Mouse (Mus musculus) cortical plate, adult 2 months (tissue): Measurements from ENCODE around the gene Spns3. TPM values are rescaled to one million over a fixed set of nuclear protein-coding genes. Genes with fewer than 3 reads are reported as not detected.

Source experiments
- H3K27ac ChIP-seq: fragments of 200-500 bp; 2 replicates; pipeline ENCODE4 v1.5.1; 2012; ENCODE audit warnings: low read length, control low read depth, inconsistent platforms; ENCODE audit not compliant: insufficient read depth
- H3K4me1 ChIP-seq: fragments of 200-500 bp; 2 replicates; pipeline ENCODE4 v1.6.1; 2011; ENCODE audit warnings: low read length; ENCODE audit not compliant: control insufficient read depth, insufficient read depth
- H3K4me3 ChIP-seq: fragments of 200-500 bp; 2 replicates; pipeline ENCODE4 v1.5.1; 2011; ENCODE audit warnings: mild to moderate bottlenecking, low read length, control low read depth; ENCODE audit not compliant: insufficient read depth
- CTCF ChIP-seq: fragments of 200-500 bp; IDR thresholded peaks from 2 replicates; pipeline ENCODE4 v1.5.1; 2011; ENCODE audit warnings: mild to moderate bottlenecking, control low read depth, low read length; ENCODE audit not compliant: insufficient read depth; ENCODE audit errors: extremely low read depth
- POLR2A ChIP-seq: fragments of 200-500 bp; IDR thresholded peaks from 2 replicates; pipeline ENCODE4 v1.6.1; 2011; ENCODE audit warnings: mild to moderate bottlenecking, low read length, control low read depth; ENCODE audit not compliant: insufficient read depth; ENCODE audit errors: extremely low read depth
- polyA plus RNA-seq: library from polyadenylated mRNA; depleted of rRNA; stranded (reverse); fragments of >200 nt; gene quantifications from 2 replicates; pipeline ENCODE4 v1.2.3, GENCODE M21; 2012

Spns3 gene
- polyA plus RNA-seq, 1 experiment, result 0.33 TPM

DNA sequence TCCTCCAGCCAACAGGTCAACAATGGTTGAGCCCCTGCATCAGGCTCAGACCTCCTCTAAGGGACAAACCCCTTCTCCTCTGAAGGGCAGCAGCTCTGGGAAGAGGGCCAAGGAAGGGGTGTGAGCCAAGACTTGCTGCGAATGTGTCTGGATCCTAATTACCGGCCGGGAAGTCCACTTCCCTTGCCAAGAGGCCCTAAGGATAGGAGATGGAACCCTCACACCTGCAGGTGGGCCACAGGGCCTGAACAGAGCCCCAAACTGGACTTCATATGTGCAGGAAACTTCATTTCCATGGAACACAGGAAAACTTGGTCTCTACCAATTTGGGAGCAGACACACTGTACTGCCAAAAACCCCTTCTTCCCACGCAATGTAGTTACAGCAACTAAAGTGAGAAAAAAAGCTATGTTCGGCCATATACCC is 27.7 kb downstream of the Spns3 start:
- TF ChIP-seq CTCF, result no peak
- no peak for TF ChIP-seq POLR2A

GRCm38 (mm10) chr11:72521598-72522541 is 28.4 kb downstream of the Spns3 start:
- Histone ChIP-seq H3K4me3 (no peak overlapping the region), H3K4me1 (peaks cover 10% of the 10 kb centered on the region), H3K27ac (no peak overlapping the region)
- TF ChIP-seq POLR2A (no peak), CTCF (no peak)

More for the DNA sequence above, 27.7 kb downstream of the Spns3 start:
- Histone ChIP-seq H3K4me1 (peaks cover 10% of the 10 kb centered on the region), H3K27ac (no peak overlapping the region), H3K4me3 (no peak overlapping the region)

- Histone ChIP-seq H3K4me3 (no peak overlapping the region), H3K4me1 (peaks cover 7% of the 10 kb centered on the region), H3K27ac (no peak overlapping the region)
- TF ChIP-seq POLR2A, result no peak
- TF ChIP-seq CTCF, result no peak
These were observed 30.4 kb downstream of the Spns3 start for GRCm38 (mm10) chr11:72519895-72520294.

DNA sequence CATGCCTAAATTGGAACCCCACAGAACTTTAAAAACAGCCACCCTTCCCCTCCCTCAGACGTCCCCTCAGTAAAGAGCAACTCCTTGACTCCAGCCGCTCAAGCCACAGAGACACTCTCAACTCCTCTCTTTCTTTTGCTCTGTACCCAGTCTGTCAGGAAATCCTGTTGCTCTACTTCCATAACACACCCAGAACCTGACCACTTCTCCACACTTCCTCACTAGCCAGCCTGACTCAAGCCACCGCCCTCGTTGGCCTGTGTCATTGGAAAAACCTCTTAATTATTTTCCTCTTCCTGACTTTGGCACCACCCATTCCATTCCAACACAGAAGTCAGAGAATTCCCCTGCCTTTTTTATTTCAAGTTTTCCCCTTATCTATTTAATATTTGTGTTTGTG is 31.1 kb downstream of the Spns3 start:
- H3K4me3 ChIP-seq, result no peak overlapping the region
- peaks cover 7% of the 10 kb centered on the region for H3K4me1 ChIP-seq
- TF ChIP-seq POLR2A, result no peak
- no peak for TF ChIP-seq CTCF
- no peak overlapping the region for H3K27ac ChIP-seq

DNA sequence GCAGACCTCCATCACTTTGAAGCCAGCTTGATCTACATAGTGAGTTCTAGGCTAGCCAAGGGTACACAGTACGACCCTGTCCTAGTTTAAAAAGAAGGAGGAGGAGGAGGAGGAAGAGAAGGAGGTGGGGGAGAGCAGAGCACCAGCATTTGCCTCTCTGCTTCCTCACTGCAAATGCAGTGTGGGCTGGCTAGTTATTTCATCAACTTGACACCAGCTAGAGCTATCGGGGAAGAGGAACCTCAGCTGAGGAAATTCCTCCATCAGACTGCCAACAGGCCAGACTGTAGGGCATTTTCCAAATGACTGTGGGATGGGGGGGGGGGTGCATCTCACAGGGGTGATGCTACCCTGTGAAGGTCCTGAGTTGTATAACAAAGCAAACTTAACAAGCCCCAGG is 31.9 kb downstream of the Spns3 start:
- Histone ChIP-seq H3K4me1 (peaks cover 7% of the 10 kb centered on the region), H3K4me3 (no peak overlapping the region), H3K27ac (no peak overlapping the region)
- no peak for TF ChIP-seq POLR2A
- TF ChIP-seq CTCF, result no peak

DNA sequence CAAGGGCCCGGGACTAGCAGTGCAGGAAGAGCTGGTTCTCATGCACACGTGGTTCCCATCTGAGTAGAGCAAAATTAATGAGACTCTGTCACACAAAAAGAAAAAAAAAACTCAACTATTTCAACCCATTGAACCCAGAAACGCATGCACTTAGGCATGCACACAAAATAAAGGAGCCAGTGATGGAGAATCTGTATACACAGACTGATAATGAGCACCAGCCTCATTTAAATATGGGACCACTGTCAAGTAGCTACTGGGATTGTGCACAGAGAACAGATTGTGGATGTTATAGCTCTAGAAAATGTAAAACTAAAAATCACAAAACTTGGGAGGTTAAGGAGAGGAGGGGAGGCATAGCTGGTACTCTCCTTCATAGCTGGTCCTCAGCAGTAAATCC is 35.3 kb downstream of the Spns3 start:
- H3K4me1 ChIP-seq, result no peaks in the 10 kb centered on the region

GRCm38 (mm10) chr11:72508651-72509050 is 41.7 kb downstream of the Spns3 start:
- H3K27ac ChIP-seq, result no peak overlapping the region
- TF ChIP-seq POLR2A, result no peak
- no peak for TF ChIP-seq CTCF
- no peaks in the 10 kb centered on the region for H3K4me1 ChIP-seq
- no peak overlapping the region for H3K4me3 ChIP-seq

More for the DNA sequence above, 35.3 kb downstream of the Spns3 start:
- TF ChIP-seq CTCF (no peak), POLR2A (no peak)
- H3K27ac ChIP-seq, result no peak overlapping the region
- no peak overlapping the region for H3K4me3 ChIP-seq

GRCm38 (mm10) chr11:72507651-72508050 is 42.7 kb downstream of the Spns3 start:
- H3K4me3 ChIP-seq, result no peak overlapping the region
- H3K4me1 ChIP-seq, result peaks cover 2% of the 10 kb centered on the region; the same call in 1 of the 2 replicates
- TF ChIP-seq CTCF (no peak), POLR2A (no peak)
- no peak overlapping the region for H3K27ac ChIP-seq

GRCm38 (mm10) chr11:72504016-72504797 is 46.1 kb downstream of the Spns3 start:
- Histone ChIP-seq H3K4me3 (no peak overlapping the region), H3K4me1 (peaks cover 6% of the 10 kb centered on the region), H3K27ac (no peak overlapping the region)
- TF ChIP-seq CTCF, result no peak
